Mouse (Mus musculus) C2C12 (cell line): Measurements from ENCODE around the gene Hibadh. TPM values are rescaled to one million over a fixed set of nuclear protein-coding genes. Genes with fewer than 3 reads are reported as not detected.
"Not testable (repeated sequence)": the region's sequence is repeated elsewhere in the genome, so short reads cannot be mapped to it uniquely, and the experiment has no call there.

ENCODE experiments used
- H3K27me3 ChIP-seq: one replicate; pipeline ENCODE4 v1.6.1; 2011; ENCODE audit not compliant: control insufficient read depth, insufficient read depth, insufficient read length
- H3K36me3 ChIP-seq: one replicate; pipeline ENCODE4 v1.6.1; 2011; ENCODE audit not compliant: control insufficient read depth, insufficient read depth
- H3K4me3 ChIP-seq: one replicate; pipeline ENCODE4 v1.5.1; 2011; ENCODE audit warnings: mild to moderate bottlenecking, control low read depth; ENCODE audit not compliant: poor library complexity, insufficient read depth, severe bottlenecking
- H3K79me2 ChIP-seq: one replicate; pipeline ENCODE4 v1.6.1; 2011; ENCODE audit not compliant: control insufficient read depth, insufficient read depth
- H3K79me3 ChIP-seq: one replicate; pipeline ENCODE4 v1.6.1; 2011; ENCODE audit warnings: low read depth, control low read depth
- H3ac ChIP-seq: one replicate; pipeline ENCODE3; 2011; ENCODE audit warnings: low read depth; ENCODE audit not compliant: control insufficient read depth, insufficient read length
- CEBPB ChIP-seq: IDR thresholded peaks from one replicate; pipeline ENCODE4 v1.6.1; 2011; ENCODE audit warnings: low read depth, mild to moderate bottlenecking, control low read depth, moderate library complexity
- CTCF ChIP-seq: IDR thresholded peaks from one replicate; pipeline ENCODE4 v1.5.1; 2011; ENCODE audit not compliant: control insufficient read depth, insufficient read depth, insufficient read length
- FOSL1 ChIP-seq: IDR thresholded peaks from one replicate; pipeline ENCODE4 v1.8.0; 2011; ENCODE audit warnings: mild to moderate bottlenecking, low read length; ENCODE audit not compliant: poor library complexity, insufficient read depth, severe bottlenecking
- MAX ChIP-seq: IDR thresholded peaks from one replicate; pipeline ENCODE4 v1.6.1; 2011; ENCODE audit warnings: mild to moderate bottlenecking, control low read depth
- MYOD1 ChIP-seq: IDR thresholded peaks from one replicate; pipeline ENCODE4 v1.6.1; 2011; ENCODE audit warnings: low read depth; ENCODE audit not compliant: control insufficient read depth, insufficient read length
- MYOG ChIP-seq: IDR thresholded peaks from one replicate; pipeline ENCODE4 v1.6.1; 2011; ENCODE audit not compliant: control insufficient read depth, insufficient read length; ENCODE audit errors: extremely low read depth
- USF1 ChIP-seq: IDR thresholded peaks from one replicate; pipeline ENCODE4 v1.6.1; 2011; ENCODE audit warnings: low read depth, mild to moderate bottlenecking, control low read depth, moderate library complexity
- long read RNA-seq, 2 experiments: library from polyadenylated mRNA; unstranded; transcript quantifications; one replicate each; pipeline ENCODE4 v2.0.0; 2019 to 2020
- polyA plus RNA-seq: library from polyadenylated mRNA; unstranded; fragments of >200 nt; fragmentation: generic; extraction: Trizol; gene quantifications from one replicate; pipeline ENCODE4 v1.2.1, GENCODE M21; 2012; ENCODE audit warnings: missing spikeins

Hibadh gene
- polyA plus RNA-seq: 26.6 TPM
- long read RNA-seq, experiment 1, transcript Hibadh-201 (8 exons, 1,825 nt): major isoform, 56 of 68 reads
- long read RNA-seq, experiment 1, partial matches to known transcripts: 3 of 68 reads
- long read RNA-seq, experiment 1, other reads (novel, unspliced or antisense): 9 of 68 reads
- long read RNA-seq, experiment 2, transcript Hibadh-201 (8 exons, 1,825 nt): major isoform, 220 of 237 reads
- long read RNA-seq, experiment 2, partial matches to known transcripts: 2 of 237 reads
- long read RNA-seq, experiment 2, other reads (novel, unspliced or antisense): 15 of 237 reads

GRCm38 (mm10) chr6:52640224-52640712 lies at the start of gene Hibadh:
Hibadh (minus strand) TSS chr6:52640389.
- Histone ChIP-seq H3ac (peak within 1 kb of the TSS; percentile 77), H3K79me3 (no peaks in the 10 kb centered on the region), H3K4me3 (peak within 1 kb of the TSS; percentile 61), H3K27me3 (no peaks in the 10 kb centered on the region), H3K36me3 (no peaks in the 10 kb centered on the region), H3K79me2 (peaks cover 27% of the 10 kb centered on the region)
- TF ChIP-seq MAX (peak; percentile 76), FOSL1 (no peak)

- TF ChIP-seq MYOD1 (no peak), MYOG (no peak), CEBPB (no peak), USF1 (no peak), MAX (no peak), FOSL1 (no peak), CTCF (no peak)
These were observed 46.8 kb upstream of the Hibadh start for GRCm38 (mm10) chr6:52686901-52687500.

GRCm38 (mm10) chr6:52682607-52683006 lies 42.4 kb upstream of the Hibadh start:
- Histone ChIP-seq H3K79me2 (no peaks in the 10 kb centered on the region), H3ac (no peak overlapping the region), H3K4me3 (no peak overlapping the region), H3K36me3 (no peaks in the 10 kb centered on the region), H3K79me3 (no peaks in the 10 kb centered on the region), H3K27me3 (no peaks in the 10 kb centered on the region)
- TF ChIP-seq MYOD1 (no peak), MYOG (no peak), USF1 (no peak), CEBPB (no peak), FOSL1 (no peak), CTCF (no peak), MAX (no peak)

More at GRCm38 (mm10) chr6:52686901-52687500, 46.8 kb upstream of the Hibadh start:
- no peaks in the 10 kb centered on the region for H3K79me3 ChIP-seq
- H3K79me2 ChIP-seq: no peaks in the 10 kb centered on the region
- no peak overlapping the region for H3K4me3 ChIP-seq
- no peaks in the 10 kb centered on the region for H3K27me3 ChIP-seq
- H3K36me3 ChIP-seq: no peaks in the 10 kb centered on the region
- no peak overlapping the region for H3ac ChIP-seq

GRCm38 (mm10) chr6:52681847-52682485 lies 41.8 kb upstream of the Hibadh start:
- Histone ChIP-seq H3ac (no peak overlapping the region), H3K4me3 (no peak overlapping the region), H3K79me3 (no peaks in the 10 kb centered on the region), H3K27me3 (no peaks in the 10 kb centered on the region), H3K79me2 (no peaks in the 10 kb centered on the region), H3K36me3 (no peaks in the 10 kb centered on the region)
- TF ChIP-seq MAX (no peak), USF1 (no peak), CEBPB (no peak)

GRCm38 (mm10) chr6:52680458-52681032 lies 40.4 kb upstream of the Hibadh start:
- Histone ChIP-seq H3ac (no peak overlapping the region), H3K27me3 (no peaks in the 10 kb centered on the region), H3K4me3 (no peak overlapping the region), H3K79me2 (no peaks in the 10 kb centered on the region), H3K36me3 (no peaks in the 10 kb centered on the region), H3K79me3 (no peaks in the 10 kb centered on the region)
- TF ChIP-seq FOSL1: no peak
- TF ChIP-seq MYOD1: peak; percentile 74

- H3K36me3 ChIP-seq: no peaks in the 10 kb centered on the region
- no peaks in the 10 kb centered on the region for H3K79me3 ChIP-seq
- H3K27me3 ChIP-seq: no peaks in the 10 kb centered on the region
- no peak for TF ChIP-seq MYOD1
- no peak for TF ChIP-seq MAX
- TF ChIP-seq MYOG: no peak
- no peak for TF ChIP-seq FOSL1
- no peak for TF ChIP-seq CTCF
- no peak for TF ChIP-seq USF1
- no peak for TF ChIP-seq CEBPB
- no peak overlapping the region for H3ac ChIP-seq
- no peaks in the 10 kb centered on the region for H3K79me2 ChIP-seq
- H3K4me3 ChIP-seq: no peak overlapping the region
These were observed 39.4 kb upstream of the Hibadh start for GRCm38 (mm10) chr6:52679565-52679964.

- not testable (repeated sequence) for H3K79me2 ChIP-seq, H3K4me3 ChIP-seq, H3K36me3 ChIP-seq, H3ac ChIP-seq, H3K27me3 ChIP-seq, H3K79me3 ChIP-seq
These were observed 37.3 kb upstream of the Hibadh start for GRCm38 (mm10) chr6:52677534-52677933.
